Mouse (Mus musculus) liver, adult 2 months (tissue): ENCODE measurements at regions not wholly inside any gene's neighbourhood (a gene's known extent, or its start where the extent isn't known, plus 50 kb on each side); places are given as distances from the start of the nearest gene placed in this dataset.

Source experiments
- CTCF ChIP-seq: fragments of 200-500 bp; IDR thresholded peaks from 2 replicates; pipeline ENCODE4 v1.5.1; 2011; ENCODE audit warnings: low read depth, low read length, control low read depth
- POLR2A ChIP-seq: fragments of 200-500 bp; IDR thresholded peaks from 2 replicates; pipeline ENCODE4 v1.6.1; 2011; ENCODE audit warnings: low read length, control low read depth; ENCODE audit not compliant: insufficient read depth; ENCODE audit errors: extremely low read depth

DNA sequence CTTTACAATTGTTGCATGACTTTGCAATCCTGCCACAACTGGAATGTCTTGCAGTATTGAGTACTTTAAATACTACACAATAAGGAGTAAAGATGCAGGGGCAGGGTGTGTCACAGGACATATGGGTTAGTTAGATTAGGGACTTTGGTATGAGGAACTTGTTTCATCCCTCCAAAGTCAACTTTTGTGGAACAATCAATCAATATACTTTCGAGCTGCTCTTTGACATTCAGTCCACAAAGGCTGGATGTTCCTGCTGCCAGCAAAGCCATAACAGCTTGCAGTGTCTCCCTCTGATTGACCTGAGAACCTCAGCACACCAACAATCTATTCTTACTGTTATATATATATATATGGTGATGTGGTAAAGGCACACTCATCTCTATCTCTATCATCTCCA lies 314.5 kb downstream of the 9330182O14Rik start:
- TF ChIP-seq POLR2A (no peak), CTCF (no peak)
